Mouse (Mus musculus): ENCODE measurements around the gene Thsd7a.

Thsd7a gene

DNA sequence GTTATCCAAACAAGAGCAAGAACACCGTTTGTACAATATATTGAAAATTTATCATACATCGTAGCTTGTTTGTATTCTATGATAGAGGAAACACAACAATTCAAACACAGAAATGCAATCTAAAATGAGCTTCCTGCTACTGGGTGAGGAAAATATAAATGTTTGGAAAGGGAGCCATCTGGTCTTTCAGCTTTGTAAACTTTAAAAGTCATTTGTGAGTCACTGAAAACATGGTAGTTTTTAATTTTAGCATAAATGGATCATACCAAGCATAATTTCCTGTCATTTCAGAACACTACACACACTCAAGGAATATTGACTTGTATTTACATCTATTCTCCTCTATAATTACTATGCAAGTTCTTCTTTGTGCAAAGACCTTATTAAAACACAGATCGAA lies 363.6 kb downstream of the Thsd7a start:
- DNase-seq = no peak

DNA sequence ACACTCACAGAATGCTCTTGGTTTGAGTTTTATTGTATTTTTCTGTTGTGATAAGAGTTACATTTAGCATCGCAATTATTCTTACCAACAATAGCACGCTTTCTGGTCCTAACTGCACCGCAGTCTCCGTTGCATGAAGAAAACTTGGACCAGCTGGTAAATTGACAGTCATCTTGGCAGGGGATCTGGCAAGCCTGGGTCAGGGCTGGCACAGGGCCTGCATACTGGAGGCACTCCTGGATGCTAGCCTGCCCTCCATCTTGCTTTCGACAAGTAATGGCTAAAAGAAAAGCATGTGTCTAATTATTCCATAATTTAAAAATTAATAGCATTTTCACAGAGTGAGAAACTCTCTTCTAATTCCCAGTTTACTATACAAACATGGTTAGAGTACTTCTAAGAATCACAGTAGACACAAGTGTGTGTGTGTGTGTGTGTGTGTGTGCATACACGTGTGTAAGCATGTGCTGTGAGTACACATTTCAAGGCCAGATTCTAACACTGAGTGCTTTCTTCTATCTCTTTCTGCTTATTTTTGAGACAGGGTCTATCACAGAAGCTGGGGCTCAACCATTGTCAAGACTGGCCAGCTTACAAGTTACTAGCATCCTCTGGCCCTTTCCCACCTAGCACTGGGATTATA lies 368.0 kb downstream of the Thsd7a start:
- DNase-seq = peak; percentile 83

DNA sequence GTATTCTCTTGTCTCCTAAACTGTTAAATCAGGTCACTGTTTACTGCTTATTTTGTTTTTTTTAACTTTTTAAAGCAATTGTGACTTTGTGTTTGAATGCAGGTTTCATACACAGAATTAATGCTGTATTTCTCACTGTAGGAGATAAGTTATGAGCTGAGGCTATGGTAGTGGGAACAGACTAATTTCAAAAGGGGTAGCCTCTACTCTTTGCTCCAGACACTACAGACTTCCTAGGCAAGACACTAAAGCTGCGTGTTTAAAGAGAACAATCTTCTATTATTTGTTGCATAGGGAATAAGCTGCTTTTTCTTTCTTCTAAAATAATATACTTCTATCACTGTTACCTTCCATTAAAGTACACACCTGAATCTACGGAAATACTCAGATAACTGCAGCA lies 368.5 kb downstream of the Thsd7a start:
- DNase-seq = no peak

DNA sequence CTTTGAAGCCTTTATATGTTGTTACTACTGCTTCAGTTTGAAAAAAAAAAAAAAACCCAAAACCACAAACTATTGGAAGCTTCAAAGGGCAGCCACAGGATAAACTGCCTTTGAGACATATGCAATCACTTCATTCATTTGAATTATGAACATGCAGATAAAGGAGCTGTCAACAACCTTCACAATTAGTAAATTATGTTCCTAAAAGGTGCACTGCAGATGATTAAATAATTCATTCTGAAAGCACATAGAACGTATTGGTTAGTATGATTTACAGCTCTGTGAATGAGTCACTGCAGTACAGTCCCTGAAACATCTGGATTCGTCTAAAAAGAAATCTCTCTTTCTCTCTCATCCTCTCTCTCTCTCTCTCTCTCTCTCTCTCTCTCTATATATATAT lies 390.5 kb downstream of the Thsd7a start:
- no peak for DNase-seq

DNA sequence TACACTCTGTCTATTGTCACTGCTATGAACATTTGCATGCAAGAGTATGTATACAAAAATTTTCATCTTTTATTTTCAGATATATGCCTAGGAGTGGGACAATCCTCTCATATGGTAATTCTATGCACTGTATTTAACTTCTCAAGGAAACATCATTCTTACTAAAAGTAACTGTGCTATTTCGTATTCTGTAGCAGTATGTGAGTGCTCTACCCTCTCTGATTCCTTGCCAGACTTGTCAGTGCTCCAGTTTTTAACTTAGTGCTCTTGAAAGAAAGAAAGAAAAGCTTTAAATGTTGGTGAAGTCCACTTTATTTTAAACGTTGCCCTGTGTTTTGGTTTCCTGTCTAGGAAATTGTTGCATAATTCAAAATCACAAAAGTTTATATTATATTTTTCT lies 395.6 kb downstream of the Thsd7a start:
- DNase-seq = no peak

DNA sequence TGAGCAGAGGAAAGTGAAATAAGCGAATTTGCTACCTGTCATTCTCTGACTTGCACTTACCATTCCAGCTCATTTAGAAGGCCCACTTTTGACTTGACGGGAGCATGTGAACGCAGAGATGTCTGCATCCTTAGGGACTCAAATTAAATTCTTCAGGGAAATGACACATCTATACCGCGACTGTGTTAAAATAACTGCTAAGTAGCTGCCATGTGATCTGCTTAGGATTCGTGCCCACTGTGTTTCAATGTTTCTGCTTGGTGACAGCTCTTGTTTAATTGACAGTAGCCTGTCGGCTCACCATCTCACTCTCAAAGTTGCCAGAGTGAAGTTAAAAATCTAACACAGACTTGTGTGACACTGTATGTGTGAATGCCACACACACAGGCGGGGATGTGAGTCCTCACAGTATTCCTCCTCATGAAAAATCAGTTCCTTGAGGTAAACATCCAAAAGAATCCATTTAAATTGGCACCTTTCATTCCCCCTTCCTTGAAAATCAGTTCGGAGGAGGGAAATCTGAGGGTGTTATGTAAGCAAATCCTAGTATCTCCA lies 397.0 kb downstream of the Thsd7a start:
- no peak for DNase-seq

DNA sequence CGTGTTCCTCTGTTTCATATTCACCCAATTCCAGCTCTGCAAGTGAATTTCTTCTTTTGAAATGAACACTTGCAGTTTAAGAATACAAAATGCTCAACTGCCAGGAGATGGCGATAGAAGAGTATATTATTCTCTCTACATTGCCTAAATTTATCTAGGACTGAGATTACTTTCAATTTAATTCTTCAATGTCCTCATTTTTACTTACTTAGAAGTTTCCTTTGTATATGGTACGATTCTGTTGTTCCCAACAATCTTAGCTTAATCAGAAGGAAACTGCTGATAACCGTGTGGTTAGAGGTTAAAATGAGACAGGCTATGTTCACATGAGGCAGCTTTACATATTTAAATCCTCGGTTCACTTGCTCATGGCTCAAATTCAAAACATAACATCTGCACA lies 398.5 kb downstream of the Thsd7a start:
- DNase-seq = no peak

DNA sequence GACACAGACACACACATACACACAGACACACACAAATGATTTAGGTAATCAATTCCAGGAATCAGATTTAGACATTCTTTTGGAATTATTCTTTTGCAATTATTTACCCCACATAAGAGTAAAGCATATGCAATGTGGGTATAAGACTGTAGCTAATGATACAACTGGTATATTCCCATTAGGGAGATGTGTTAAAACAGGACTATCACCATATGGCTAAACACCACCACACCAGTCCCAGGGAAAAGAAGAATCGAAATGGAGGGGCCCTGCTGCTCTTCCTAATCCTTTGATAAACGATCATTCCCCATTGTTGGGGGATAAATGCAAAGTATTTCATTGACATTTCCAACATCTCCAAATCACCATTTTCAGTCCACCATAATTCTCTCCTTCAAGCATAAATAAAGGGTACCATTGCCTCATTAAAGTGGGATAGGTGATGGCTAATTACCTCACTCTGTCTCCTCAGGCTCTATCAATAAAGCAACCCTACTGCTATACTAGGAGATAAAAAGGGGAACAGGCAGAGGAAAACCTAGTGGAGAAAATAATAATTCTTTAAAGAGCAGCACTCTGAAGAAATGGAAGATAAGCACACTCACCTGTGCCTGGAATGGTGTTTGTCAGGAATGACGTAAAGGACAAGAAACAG lies 400.0 kb downstream of the Thsd7a start:
- DNase-seq = no peak

DNA sequence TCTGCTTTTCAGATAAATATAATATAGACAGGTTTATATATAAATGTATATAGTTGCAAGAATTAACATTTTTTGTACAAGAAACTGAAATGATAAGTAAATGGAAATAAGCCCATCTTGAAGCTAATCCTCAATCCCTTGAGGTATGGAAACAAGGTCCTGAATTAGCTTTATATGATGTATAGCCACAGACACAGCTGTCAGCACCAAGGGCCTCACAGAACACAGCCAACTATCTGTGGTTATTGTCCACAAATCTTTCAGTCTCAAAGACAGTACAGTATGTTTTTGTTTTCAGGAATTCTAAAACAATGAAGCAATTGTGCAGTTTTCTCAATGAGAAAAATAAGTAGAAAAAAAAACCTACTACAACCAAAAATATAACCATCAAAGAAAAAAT lies 400.5 kb downstream of the Thsd7a start:
- no peak for DNase-seq

DNA sequence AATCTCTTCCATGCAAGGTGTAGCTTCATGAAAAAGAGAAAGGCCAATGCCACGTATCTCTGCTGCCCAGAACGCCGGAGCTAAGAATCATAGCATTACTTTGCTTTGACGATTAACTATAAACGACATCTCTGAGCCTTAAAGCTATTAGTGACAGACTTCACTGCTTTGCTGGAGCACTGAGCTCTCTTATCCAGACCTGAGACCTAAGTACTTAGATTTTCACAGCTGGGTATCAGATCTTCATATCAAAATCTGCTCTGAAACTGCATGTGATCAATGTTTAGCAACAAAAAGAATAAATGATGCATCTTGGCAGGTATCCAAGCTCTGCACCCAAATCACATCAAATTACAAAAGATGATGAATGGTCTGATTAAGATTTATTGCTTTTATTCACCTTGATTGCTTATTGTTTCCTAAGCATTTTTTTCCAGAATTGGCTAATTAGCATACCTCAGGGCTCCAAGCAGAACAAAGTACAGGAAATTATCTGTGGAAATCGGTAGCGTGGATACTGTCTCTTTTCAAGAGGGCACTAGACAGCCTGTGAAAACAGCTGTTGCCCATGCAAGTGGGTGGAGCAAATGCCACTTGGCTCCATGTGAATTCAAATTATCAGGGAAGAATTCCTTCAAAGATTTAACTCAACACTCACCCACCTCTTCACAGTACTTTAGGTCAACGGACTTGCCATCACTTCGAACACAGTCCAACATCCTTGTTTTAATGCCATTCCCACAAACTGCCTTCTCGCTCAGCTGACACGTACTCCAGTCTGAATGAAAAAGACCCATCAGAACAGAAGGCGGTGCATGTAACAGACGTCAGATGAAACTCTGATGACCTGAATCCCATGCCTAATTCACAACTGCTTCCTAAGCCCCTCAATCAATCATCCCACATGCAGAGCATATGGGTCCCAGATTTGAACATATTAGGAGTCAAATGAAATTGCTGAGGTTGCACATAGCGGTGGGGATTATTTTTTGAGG lies 412.3 kb downstream of the Thsd7a start:
- no peak for DNase-seq

DNA sequence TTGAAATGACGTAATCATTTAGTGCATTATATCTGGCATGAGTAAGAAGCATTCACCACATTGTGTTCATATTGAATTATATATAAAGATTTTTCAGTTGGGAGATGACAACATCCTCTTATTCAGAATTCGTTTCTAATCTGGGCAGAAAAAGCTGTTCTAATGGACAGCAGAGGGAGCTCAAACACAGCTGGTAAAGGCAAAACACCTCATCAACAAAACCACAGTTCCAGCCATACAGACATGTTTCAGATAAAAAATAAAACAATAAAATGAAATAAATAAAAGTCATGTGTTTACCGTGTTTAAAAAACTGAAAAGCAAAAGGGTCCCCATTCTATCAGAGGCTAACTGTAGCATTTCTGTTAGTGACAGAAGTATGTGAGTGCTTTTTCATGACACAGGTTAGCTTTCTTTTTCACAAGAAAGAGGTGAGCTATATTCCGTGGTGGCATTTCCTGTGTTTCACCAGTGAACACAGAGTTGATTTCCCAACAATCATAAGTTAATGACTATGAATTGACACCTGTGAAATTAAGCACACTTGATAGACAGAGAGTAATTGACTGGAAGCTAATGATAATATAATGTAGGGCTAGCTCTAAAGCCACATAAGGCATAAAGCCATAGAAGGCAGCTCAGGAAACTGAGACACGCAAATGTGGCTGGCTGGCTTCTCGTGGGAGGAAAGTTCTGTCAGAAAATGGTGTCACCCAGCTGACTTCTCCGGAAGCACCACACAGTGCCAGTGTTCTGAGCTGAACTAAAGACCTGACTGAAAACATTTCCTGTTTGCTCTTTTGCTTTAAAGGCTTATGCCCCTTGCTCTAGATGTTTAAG lies 433.9 kb downstream of the Thsd7a start:
- no peak for DNase-seq

DNA sequence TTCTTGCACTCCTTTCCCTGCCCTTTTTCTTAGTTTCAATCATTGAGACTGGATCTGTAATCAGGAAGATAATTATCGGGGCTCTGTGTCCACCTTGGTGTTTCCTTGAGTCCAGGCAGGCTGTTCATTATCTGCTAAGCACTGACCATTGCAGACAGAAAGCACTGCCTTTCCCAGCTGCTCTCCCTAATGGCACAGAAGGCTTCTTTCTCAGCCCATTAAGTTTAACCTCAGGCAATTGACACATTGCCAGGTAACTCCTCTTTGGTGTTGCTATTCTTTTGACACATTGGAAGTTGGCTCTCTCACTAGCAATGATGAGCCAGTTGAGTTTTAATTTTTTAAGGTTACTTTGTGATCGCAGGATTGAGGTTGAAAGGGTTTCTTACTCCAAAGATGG lies 441.7 kb downstream of the Thsd7a start:
- no peak for DNase-seq

DNA sequence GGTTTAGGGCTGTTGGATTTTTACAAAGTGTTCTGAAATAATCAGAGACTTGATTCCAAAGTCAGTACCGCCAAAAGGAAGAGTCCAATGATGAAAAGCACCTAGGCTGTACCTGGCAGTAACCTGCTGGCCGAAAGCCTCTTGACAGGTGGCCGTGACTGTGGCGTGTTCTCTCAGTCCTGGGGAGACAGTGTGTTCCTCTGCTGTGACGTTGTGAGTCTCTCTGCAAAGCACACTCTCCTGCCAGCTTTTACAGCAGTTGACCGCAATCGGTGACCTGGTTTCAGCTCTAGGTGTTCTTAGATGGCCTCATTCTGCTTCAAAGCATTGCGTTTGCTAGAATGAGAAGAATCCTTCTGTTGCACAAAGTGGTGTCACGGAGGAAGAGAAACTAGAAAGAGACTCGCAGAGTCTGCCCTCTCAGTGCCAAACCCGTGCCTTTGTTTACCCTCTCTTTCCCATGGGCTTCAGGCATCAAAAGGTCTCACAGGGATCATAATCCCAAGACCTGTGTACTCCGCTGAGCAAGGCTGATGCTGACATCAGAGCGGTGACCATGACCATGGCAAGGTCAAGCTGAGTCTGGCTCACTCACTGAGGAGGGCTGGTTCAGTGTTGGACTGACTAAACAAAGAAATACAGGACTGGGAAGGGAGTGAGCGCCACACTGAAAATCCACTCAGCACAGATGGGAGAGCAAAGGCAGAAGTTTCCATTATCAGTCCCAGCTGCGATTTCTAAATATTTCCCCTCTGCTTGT lies 486.4 kb downstream of the Thsd7a start:
- DNase-seq = peak; percentile 85
